Mouse (Mus musculus) testis, adult 2 months (tissue): ENCODE data around the gene Amdhd1.

Experiments used
- CTCF ChIP-seq: fragments of 200-500 bp; IDR thresholded peaks from 2 replicates; pipeline ENCODE4 v1.5.1; 2012; ENCODE audit warnings: low read depth, mild to moderate bottlenecking, inconsistent platforms, low read length, moderate library complexity; ENCODE audit not compliant: control insufficient read depth, insufficient read depth, insufficient replicate concordance
- POLR2A ChIP-seq: fragments of 200-500 bp; IDR thresholded peaks from 2 replicates; pipeline ENCODE4 v1.6.1; 2012; ENCODE audit warnings: low read depth, mild to moderate bottlenecking, inconsistent platforms, low read length, moderate library complexity; ENCODE audit not compliant: control insufficient read depth

GRCm38 (mm10) chr10:93501346-93501745 is 38.5 kb downstream of the Amdhd1 start:
- no peak for TF ChIP-seq CTCF
- no peak for TF ChIP-seq POLR2A
